Mouse (Mus musculus) kidney, postnatal 0 days (tissue): Measurements from ENCODE around the gene Hpdl. TPM values are rescaled to one million over a fixed set of nuclear protein-coding genes. Genes with fewer than 3 reads are reported as not detected.
A peak's percentile ranks its signal among the peaks of the same experiment; 100 is the strongest.

Experiments used
- ATAC-seq: fragments of 200-750 bp; cut with Nextera tagmentation; replicated peaks from 2 replicates; pipeline ENCODE4 v1.8.0; 2017; ENCODE audit warnings: low read depth, moderate number of reproducible peaks, moderate TSS enrichment, moderate library complexity; ENCODE audit not compliant: low FRiP score
- DNase-seq: peaks from one replicate; pipeline ENCODE4 v3.0.0-alpha.2; 2016; ENCODE audit warnings: low spot score
- H3K27ac ChIP-seq: fragments of 300-500 bp; sonication (generic); 2 replicates; pipeline ENCODE4 v1.5.1; 2014; ENCODE audit warnings: mild to moderate bottlenecking
- H3K27me3 ChIP-seq: fragments of 300-500 bp; sonication (generic); 2 replicates; pipeline ENCODE4 v1.6.1; 2014; ENCODE audit warnings: low read length, mixed read lengths; ENCODE audit not compliant: insufficient read depth
- H3K36me3 ChIP-seq: fragments of 300-500 bp; sonication (generic); 2 replicates; pipeline ENCODE4 v1.6.1; 2014; ENCODE audit warnings: low read length, mixed read lengths; ENCODE audit not compliant: insufficient read depth
- H3K4me1 ChIP-seq: fragments of 300-500 bp; sonication (generic); replicated peaks from 2 replicates; pipeline ENCODE4 v1.6.1; 2014; ENCODE audit warnings: antibody characterized with exemption, low read length, mixed read lengths; ENCODE audit not compliant: insufficient read depth
- H3K4me2 ChIP-seq: fragments of 300-500 bp; sonication (generic); 2 replicates; pipeline ENCODE4 v1.6.1; 2014; ENCODE audit warnings: mild to moderate bottlenecking, low read length, moderate library complexity, mixed read lengths
- H3K4me3 ChIP-seq: fragments of 300-500 bp; sonication (generic); replicated peaks from 2 replicates; pipeline ENCODE4 v1.5.1; 2014; ENCODE audit warnings: low read depth, low read length
- H3K9ac ChIP-seq: fragments of 300-500 bp; sonication (generic); 2 replicates; pipeline ENCODE4 v1.6.1; 2014; ENCODE audit warnings: low read depth, low read length
- H3K9me3 ChIP-seq: fragments of 300-500 bp; sonication (generic); replicated peaks from 2 replicates; pipeline ENCODE4 v1.6.1; 2016; ENCODE audit warnings: low read length, inconsistent platforms, mixed read lengths
- CTCF ChIP-seq: IDR thresholded peaks from 2 replicates; pipeline ENCODE4 v1.5.1; 2016; ENCODE audit warnings: antibody characterized with exemption, low read depth, mild to moderate bottlenecking, moderate library complexity
- WGBS: fragments of 180-500 bp; shearing (Covaris S2); extraction: QIAGEN DNeasy Blood & Tissue Kit; methylation state at CpG from one replicate; pipeline ENCODE4 v1.1.7; 2014; 5-methylcytosine and 5-hydroxymethylcytosine counted together
- polyA plus RNA-seq: library from polyadenylated mRNA; unstranded; fragments of >200 nt; fragmentation: Nextera tagmentation; extraction: Ambion mirVana; gene quantifications from 2 replicates; pipeline ENCODE4 v1.2.1, GENCODE M21; 2015

The Hpdl gene
- polyA plus RNA-seq, 1 experiment from 2014 or later: 2.3 TPM

DNA sequence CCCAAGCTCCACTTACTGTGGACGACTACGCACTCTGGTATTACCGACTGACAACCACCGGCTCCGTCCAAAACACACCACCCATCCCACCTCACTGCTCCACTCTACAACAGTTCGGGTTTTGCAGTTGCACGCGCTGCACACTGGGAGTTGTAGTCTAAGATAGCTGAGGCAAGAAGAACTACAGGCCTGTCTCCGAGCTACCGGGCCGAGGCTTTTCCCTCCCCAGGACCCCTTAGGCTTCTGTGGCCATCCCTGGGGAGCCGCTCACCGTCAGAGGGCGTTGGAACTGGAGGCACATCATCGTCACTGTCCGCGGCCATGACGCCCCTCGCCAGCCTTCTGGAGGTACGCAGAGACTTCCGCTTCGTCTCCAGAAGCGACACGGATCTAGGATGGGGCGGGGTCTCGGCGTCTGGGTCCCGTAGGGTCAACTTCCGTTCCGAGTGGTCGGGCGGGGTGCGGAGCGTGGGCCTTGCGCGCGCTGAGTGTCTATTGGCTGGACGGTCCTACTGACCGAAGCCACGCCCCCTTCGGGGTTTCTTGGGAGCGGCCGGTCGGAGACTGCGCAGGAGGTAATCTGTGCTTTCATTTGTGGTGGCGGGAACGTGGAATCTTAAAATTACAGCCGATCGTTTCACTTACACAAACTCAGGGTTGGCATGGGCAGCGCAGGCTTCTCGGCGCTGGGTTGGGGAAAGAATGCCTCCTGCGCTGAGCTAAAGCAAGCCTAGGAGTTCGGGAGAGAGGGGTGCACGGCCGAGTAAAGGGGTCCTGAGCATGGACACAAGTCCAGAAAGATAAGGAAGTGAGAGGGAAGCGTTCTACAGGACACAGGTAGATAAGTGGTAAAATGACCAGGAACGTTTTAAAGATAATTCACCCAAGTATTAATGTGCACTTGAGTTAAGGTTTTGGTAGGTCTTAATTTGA, 14.0 kb downstream of the Hpdl start, which contains the start of the genes Toe1 and Mutyh:
TSS of gene Toe1 (minus strand) at position 444 of the 933 bp plus-strand sequence.
TSS of gene Mutyh (plus strand) at position 527 of the 933 bp plus-strand sequence.
- H3K27ac ChIP-seq: peak within 1 kb of the TSS; percentile 74
- WGBS: under 1% methylated on average over 58 of the region's 58 CpGs
- peak within 1 kb of the TSS; percentile 58 for H3K4me3 ChIP-seq
- peaks cover 7% of the 10 kb centered on the region; the same call in 1 of the 2 replicates for H3K4me1 ChIP-seq
- H3K4me2 ChIP-seq: peak within 1 kb of the TSS; percentile 69
- DNase-seq (peak; percentile 100), ATAC-seq (peak; percentile 98)
- no peaks in the 10 kb centered on the region for H3K27me3 ChIP-seq
- peaks cover 31% of the 10 kb centered on the region for H3K36me3 ChIP-seq
- H3K9ac ChIP-seq: peak within 1 kb of the TSS; percentile 68
- peak; percentile 25; the same call in 1 of the 2 replicates for TF ChIP-seq CTCF
- H3K9me3 ChIP-seq: no peaks in the 10 kb centered on the region

DNA sequence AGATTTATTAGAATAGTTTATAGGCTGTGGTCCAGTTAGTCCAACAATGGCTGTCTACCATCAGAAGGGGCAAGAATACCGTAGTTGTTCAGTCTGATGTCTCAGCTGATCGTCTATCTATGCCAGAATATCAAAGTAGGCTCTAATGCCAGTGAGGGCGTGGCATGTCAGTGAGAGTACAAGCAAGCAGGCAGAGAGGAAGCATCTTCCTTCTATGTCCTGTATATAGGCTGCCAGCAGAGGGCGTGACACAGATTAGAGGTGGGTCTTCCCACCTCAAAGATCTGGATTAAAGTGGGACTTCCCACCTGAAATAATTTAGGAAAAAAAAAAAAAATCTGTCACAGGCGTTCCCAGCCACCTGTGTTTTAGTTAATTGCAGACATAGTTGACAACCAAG, 21.6 kb downstream of the Hpdl start:
- peak; percentile 54 for TF ChIP-seq CTCF
- Histone ChIP-seq H3K9me3 (no peaks in the 10 kb centered on the region), H3K4me3 (no peak overlapping the region), H3K27ac (no peak overlapping the region), H3K4me2 (no peak overlapping the region), H3K36me3 (peaks cover 24% of the 10 kb centered on the region), H3K9ac (no peak overlapping the region), H3K27me3 (no peaks in the 10 kb centered on the region), H3K4me1 (no peaks in the 10 kb centered on the region)
- peak; percentile 54 for DNase-seq
- no peak for ATAC-seq
- WGBS: 44% methylated on average over 5 of the region's 5 CpGs

DNA sequence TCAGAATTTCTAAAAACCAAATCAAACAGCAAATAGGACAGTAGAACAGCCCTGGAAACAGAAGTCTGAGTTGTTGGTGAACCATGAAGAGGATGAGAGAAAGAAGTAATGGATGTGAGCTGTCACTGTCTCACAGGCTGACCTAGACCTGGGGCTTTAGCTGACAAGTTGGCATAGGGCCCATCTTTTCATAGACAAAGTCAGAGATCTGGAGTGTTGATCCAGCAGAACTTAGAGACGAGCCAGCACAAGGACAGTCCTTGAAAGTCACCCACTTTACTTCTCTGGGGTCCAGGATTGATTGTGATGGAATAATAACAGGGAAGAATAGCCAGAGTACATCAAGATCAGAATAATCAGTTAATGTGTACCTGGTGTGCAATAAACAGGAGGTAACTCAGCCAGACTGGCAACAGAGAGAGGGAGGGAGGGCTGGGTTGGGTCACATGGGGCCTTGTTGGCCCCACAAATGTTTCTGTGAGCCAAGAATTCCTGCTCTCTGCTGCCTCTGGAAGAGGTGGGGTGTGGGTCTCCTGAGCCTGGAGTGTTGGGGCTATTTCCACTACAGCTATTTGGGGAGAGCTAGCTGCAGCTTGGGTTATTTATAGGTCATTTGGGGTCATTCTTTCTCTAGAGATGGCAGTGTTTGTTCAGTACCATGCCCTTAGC, 24.9 kb downstream of the Hpdl start:
- 57% methylated on average over 1 of the region's 1 CpGs for WGBS
- no peak for DNase-seq

DNA sequence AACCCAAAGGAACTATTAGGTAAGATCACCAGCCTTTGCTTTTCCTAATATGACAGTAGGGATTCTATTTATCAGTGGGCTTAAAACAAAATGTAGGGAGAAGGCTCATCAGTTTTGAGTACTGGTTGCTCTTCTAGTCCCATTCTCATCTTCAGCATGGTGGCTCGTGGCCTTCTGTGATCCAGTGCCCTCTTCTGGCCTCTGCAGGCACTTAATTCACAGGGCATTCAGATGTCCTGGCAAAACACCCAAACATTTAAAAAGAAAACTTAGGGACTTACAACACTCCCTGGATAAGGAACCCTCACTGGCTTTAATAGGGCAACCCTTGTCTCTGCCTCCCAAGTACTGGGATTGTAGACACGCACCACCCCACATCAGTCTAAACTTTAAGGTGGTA, 27.2 kb downstream of the Hpdl start:
- peak; percentile 49 for TF ChIP-seq CTCF
- no peak for ATAC-seq
- WGBS: 73% methylated on average over 2 of the region's 2 CpGs

More for the DNA sequence above, 24.9 kb downstream of the Hpdl start:
- no peak overlapping the region for H3K4me3 ChIP-seq
- no peak for ATAC-seq
- H3K36me3 ChIP-seq: peaks cover under 1% of the 10 kb centered on the region; the same call in 1 of the 2 replicates
- H3K4me2 ChIP-seq: no peak overlapping the region
- H3K27me3 ChIP-seq: no peaks in the 10 kb centered on the region
- no peak overlapping the region for H3K9ac ChIP-seq
- TF ChIP-seq CTCF: no peak
- H3K4me1 ChIP-seq: no peaks in the 10 kb centered on the region
- no peak overlapping the region; the same call in 1 of the 2 replicates for H3K27ac ChIP-seq
- no peaks in the 10 kb centered on the region for H3K9me3 ChIP-seq

DNA sequence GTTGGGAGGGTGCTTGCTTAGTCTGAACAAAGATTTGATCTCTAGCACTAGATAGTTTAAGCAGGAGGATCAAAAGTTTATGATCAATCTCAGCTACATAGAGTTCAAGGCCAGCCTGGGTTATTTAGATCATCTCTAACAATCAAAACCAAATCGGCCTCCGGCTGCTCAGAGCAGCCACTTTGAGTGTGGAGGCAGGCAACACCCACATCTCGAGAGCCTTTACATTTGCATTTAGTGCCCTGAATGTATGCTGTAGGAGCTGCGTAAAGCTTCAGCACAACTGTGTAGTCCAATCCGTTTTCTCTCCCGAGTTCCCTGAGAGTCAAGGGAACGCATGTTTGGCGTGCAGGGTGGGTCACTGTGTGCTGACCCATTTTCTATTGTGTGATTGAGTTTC, 29.1 kb downstream of the Hpdl start:
- no peak overlapping the region for H3K27ac ChIP-seq
- no peak overlapping the region for H3K9ac ChIP-seq
- H3K9me3 ChIP-seq: no peaks in the 10 kb centered on the region
- H3K36me3 ChIP-seq: no peaks in the 10 kb centered on the region
- H3K27me3 ChIP-seq: no peaks in the 10 kb centered on the region
- DNase-seq: no peak
- H3K4me1 ChIP-seq: no peaks in the 10 kb centered on the region
- WGBS: 85% methylated on average over 8 of the region's 8 CpGs
- no peak overlapping the region for H3K4me2 ChIP-seq
- TF ChIP-seq CTCF: no peak
- ATAC-seq: no peak
- H3K4me3 ChIP-seq: no peak overlapping the region

More for the DNA sequence above, 27.2 kb downstream of the Hpdl start:
- H3K4me3 ChIP-seq: no peak overlapping the region
- H3K4me2 ChIP-seq: no peak overlapping the region
- DNase-seq: no peak
- H3K9me3 ChIP-seq: no peaks in the 10 kb centered on the region
- no peaks in the 10 kb centered on the region for H3K4me1 ChIP-seq
- no peak overlapping the region for H3K9ac ChIP-seq
- H3K27ac ChIP-seq: no peak overlapping the region
- H3K27me3 ChIP-seq: no peaks in the 10 kb centered on the region
- H3K36me3 ChIP-seq: no peaks in the 10 kb centered on the region

DNA sequence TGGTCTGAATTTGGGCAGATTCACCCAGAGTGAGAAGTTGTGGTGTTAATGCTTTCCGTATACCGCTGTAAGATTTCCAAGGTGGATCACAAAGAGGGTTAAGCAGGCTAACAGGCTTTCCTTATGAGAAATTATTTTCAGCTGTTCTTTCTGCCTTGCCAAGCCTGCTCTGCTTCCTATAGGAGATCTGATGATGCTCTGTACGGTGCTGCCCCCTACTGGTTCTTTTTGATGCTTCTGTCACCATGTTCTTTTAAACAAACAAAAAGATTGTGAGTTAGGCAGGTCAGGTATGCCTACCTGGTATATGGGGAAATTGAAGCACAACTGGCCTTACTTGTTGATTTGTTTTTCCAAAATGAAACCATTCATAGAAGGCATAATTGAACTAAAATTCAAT, 32.6 kb downstream of the Hpdl start:
- no peak overlapping the region for H3K27ac ChIP-seq
- ATAC-seq: no peak
- 6% methylated on average over 3 of the region's 3 CpGs for WGBS

More for the DNA sequence above, 32.6 kb downstream of the Hpdl start:
- Histone ChIP-seq H3K27me3 (no peaks in the 10 kb centered on the region), H3K4me2 (no peak overlapping the region), H3K9me3 (no peaks in the 10 kb centered on the region), H3K4me3 (no peak overlapping the region), H3K9ac (no peak overlapping the region), H3K4me1 (no peaks in the 10 kb centered on the region), H3K36me3 (no peaks in the 10 kb centered on the region)
- TF ChIP-seq CTCF: peak; percentile 93
- peak; percentile 93 for DNase-seq
